Mouse (Mus musculus) cerebral cortex, adult 2 months (tissue): ENCODE results near the gene Cyb5d1.

Experiments
- WGBS: fragments of 180-500 bp; shearing (Covaris S2); methylation state at CpG from one replicate; pipeline ENCODE4 v1.1.7; 2018; 5-methylcytosine and 5-hydroxymethylcytosine counted together

Gene Cyb5d1

GRCm38 (mm10) chr11:69395235-69395633, at the start of gene Cyb5d1, which contains the start of gene Naa38:
TSS of gene Cyb5d1 (minus strand) at chr11:69395631.
TSS of gene Naa38 (plus strand) at chr11:69395487.
- under 1% methylated on average over 24 of the region's 24 CpGs for WGBS

GRCm38 (mm10) chr11:69443328-69443727, 47.9 kb upstream of the Cyb5d1 start:
- WGBS: 42% methylated on average over 5 of the region's 5 CpGs

GRCm38 (mm10) chr11:69437291-69437690, 41.9 kb upstream of the Cyb5d1 start:
- WGBS: 83% methylated on average over 3 of the region's 3 CpGs

GRCm38 (mm10) chr11:69433189-69433588, 37.8 kb upstream of the Cyb5d1 start:
- WGBS: 80% methylated on average over 6 of the region's 6 CpGs

GRCm38 (mm10) chr11:69432640-69432982, 37.2 kb upstream of the Cyb5d1 start:
- WGBS: 69% methylated on average over 11 of the region's 11 CpGs

GRCm38 (mm10) chr11:69431829-69432639, 36.6 kb upstream of the Cyb5d1 start:
- 17% methylated on average over 11 of the region's 11 CpGs for WGBS

GRCm38 (mm10) chr11:69430631-69431030, 35.2 kb upstream of the Cyb5d1 start:
- 93% methylated on average over 15 of the region's 15 CpGs for WGBS

GRCm38 (mm10) chr11:69429313-69429712, 33.9 kb upstream of the Cyb5d1 start:
- WGBS: 25% methylated on average over 2 of the region's 2 CpGs

GRCm38 (mm10) chr11:69428751-69429150, 33.3 kb upstream of the Cyb5d1 start:
- WGBS: 39% methylated on average over 4 of the region's 4 CpGs

GRCm38 (mm10) chr11:69426246-69426645, 30.8 kb upstream of the Cyb5d1 start:
- WGBS: 93% methylated on average over 2 of the region's 2 CpGs

GRCm38 (mm10) chr11:69423885-69424284, 28.5 kb upstream of the Cyb5d1 start:
- 85% methylated on average over 6 of the region's 6 CpGs for WGBS

- WGBS: 91% methylated on average over 10 of the region's 10 CpGs
Measured at GRCm38 (mm10) chr11:69422842-69423241, 27.4 kb upstream of the Cyb5d1 start.

- WGBS: 42% methylated on average over 25 of the region's 25 CpGs
Measured at GRCm38 (mm10) chr11:69421131-69421977, 25.9 kb upstream of the Cyb5d1 start.

GRCm38 (mm10) chr11:69420554-69421000, 25.1 kb upstream of the Cyb5d1 start:
- WGBS: 21% methylated on average over 10 of the region's 10 CpGs

- WGBS: 1% methylated on average over 31 of the region's 31 CpGs
Measured at GRCm38 (mm10) chr11:69419813-69420553, 24.6 kb upstream of the Cyb5d1 start.

- WGBS: 1% methylated on average over 19 of the region's 19 CpGs
Measured at GRCm38 (mm10) chr11:69419443-69419812, 24.0 kb upstream of the Cyb5d1 start.

- under 1% methylated on average over 45 of the region's 45 CpGs for WGBS
Measured at GRCm38 (mm10) chr11:69418481-69419442, 23.3 kb upstream of the Cyb5d1 start.

GRCm38 (mm10) chr11:69417449-69418384, 22.3 kb upstream of the Cyb5d1 start:
- WGBS: under 1% methylated on average over 39 of the region's 39 CpGs

- 9% methylated on average over 8 of the region's 8 CpGs for WGBS
Measured at GRCm38 (mm10) chr11:69416921-69417448, 21.6 kb upstream of the Cyb5d1 start.
